Mouse (Mus musculus) hindbrain, embryonic 10.5 days (tissue): ENCODE results near the gene Smim7. TPM values are rescaled to one million over a fixed set of nuclear protein-coding genes. Genes with fewer than 3 reads are reported as not detected.

ENCODE experiments used
- DNase-seq: peaks from one replicate; pipeline ENCODE4 v3.0.0-alpha.2; 2017; ENCODE audit warnings: low spot score
- H3K27ac ChIP-seq: fragments of 300-500 bp; sonication (generic); 2 replicates; pipeline ENCODE4 v1.5.1; 2016; ENCODE audit warnings: mild to moderate bottlenecking, moderate library complexity
- H3K27me3 ChIP-seq: fragments of 300-500 bp; sonication (generic); 2 replicates; pipeline ENCODE4 v1.6.1; 2016; ENCODE audit warnings: mild to moderate bottlenecking; ENCODE audit not compliant: poor library complexity, insufficient read depth, severe bottlenecking
- H3K36me3 ChIP-seq: fragments of 300-500 bp; sonication (generic); 2 replicates; pipeline ENCODE4 v1.6.1; 2016; ENCODE audit warnings: mild to moderate bottlenecking, moderate library complexity
- H3K4me1 ChIP-seq: fragments of 300-500 bp; sonication (generic); replicated peaks from 2 replicates; pipeline ENCODE4 v1.6.1; 2016; ENCODE audit warnings: mild to moderate bottlenecking
- H3K4me3 ChIP-seq: fragments of 300-500 bp; sonication (generic); 2 replicates; pipeline ENCODE4 v1.5.1; 2016; ENCODE audit warnings: mild to moderate bottlenecking, moderate library complexity
- H3K9me3 ChIP-seq: fragments of 300-500 bp; sonication (generic); 2 replicates; pipeline ENCODE4 v1.6.1; 2016; ENCODE audit warnings: mild to moderate bottlenecking, moderate library complexity
- WGBS: fragments of 180-500 bp; shearing (Covaris S2); methylation state at CpG from one replicate; pipeline ENCODE4 v1.1.7; 2016; 5-methylcytosine and 5-hydroxymethylcytosine counted together
- polyA plus RNA-seq: library from polyadenylated mRNA; unstranded; fragments of >200 nt; fragmentation: Nextera tagmentation; extraction: Ambion mirVana; gene quantifications from 2 replicates; pipeline ENCODE4 v1.2.1, GENCODE M21; 2016

The Smim7 gene
- polyA plus RNA-seq, 1 experiment from 2014 or later, result 125 TPM

- peak; percentile 69 for DNase-seq
- H3K36me3 ChIP-seq, result peaks cover 30% of the 10 kb centered on the region
- peak within 1 kb of the TSS; percentile 76 for H3K4me3 ChIP-seq
- H3K27me3 ChIP-seq, result no peaks in the 10 kb centered on the region
- no peaks in the 10 kb centered on the region for H3K9me3 ChIP-seq
- peaks cover 32% of the 10 kb centered on the region for H3K4me1 ChIP-seq
- H3K27ac ChIP-seq, result peak within 1 kb of the TSS; percentile 93
- under 1% methylated on average over 45 of the region's 45 CpGs for WGBS
Observed at GRCm38 (mm10) chr8:72571611-72572473, 954 bp upstream of the Smim7 start, which contains the start of gene Tmem38a. Gene Tmem38a (plus strand): TSS chr8:72572055.

GRCm38 (mm10) chr8:72565970-72566369 lies 4.9 kb downstream of the Smim7 start:
- Histone ChIP-seq H3K4me1 (peaks cover 10% of the 10 kb centered on the region), H3K27ac (no peak overlapping the region), H3K9me3 (no peaks in the 10 kb centered on the region), H3K4me3 (no peak overlapping the region), H3K27me3 (no peaks in the 10 kb centered on the region), H3K36me3 (peaks cover 86% of the 10 kb centered on the region)
- DNase-seq, result no peak
- 91% methylated on average over 2 of the region's 2 CpGs for WGBS

- DNase-seq, result no peak
- Histone ChIP-seq H3K4me3 (no peak overlapping the region), H3K27me3 (no peaks in the 10 kb centered on the region), H3K36me3 (peaks cover 75% of the 10 kb centered on the region), H3K27ac (no peak overlapping the region), H3K4me1 (no peaks in the 10 kb centered on the region), H3K9me3 (no peaks in the 10 kb centered on the region)
- 95% methylated on average over 1 of the region's 1 CpGs for WGBS
Observed at GRCm38 (mm10) chr8:72561111-72561689, 9.7 kb downstream of the Smim7 start.

GRCm38 (mm10) chr8:72555770-72556169 lies 15.1 kb downstream of the Smim7 start:
- DNase-seq, result no peak
- H3K9me3 ChIP-seq, result no peaks in the 10 kb centered on the region
- no peak overlapping the region for H3K4me3 ChIP-seq
- no peak overlapping the region for H3K27ac ChIP-seq
- no peaks in the 10 kb centered on the region for H3K27me3 ChIP-seq
- peaks cover 36% of the 10 kb centered on the region for H3K36me3 ChIP-seq
- WGBS, result 52% methylated on average over 4 of the region's 4 CpGs
- no peaks in the 10 kb centered on the region for H3K4me1 ChIP-seq

GRCm38 (mm10) chr8:72549314-72549892 lies 21.5 kb downstream of the Smim7 start:
- H3K36me3 ChIP-seq, result peaks cover 28% of the 10 kb centered on the region
- H3K4me3 ChIP-seq, result peak overlapping the region; percentile 99
- 0 out of 2 replicates have a peak overlapping the region, but pooled peaks have one; percentile 95 for H3K27ac ChIP-seq
- H3K27me3 ChIP-seq, result no peaks in the 10 kb centered on the region
- WGBS, result 29% methylated on average over 5 of the region's 5 CpGs
- no peaks in the 10 kb centered on the region for H3K9me3 ChIP-seq
- no peak for DNase-seq
- peaks cover 28% of the 10 kb centered on the region for H3K4me1 ChIP-seq

GRCm38 (mm10) chr8:72548644-72549313 lies 22.1 kb downstream of the Smim7 start:
- peak overlapping the region; percentile 95 for H3K27ac ChIP-seq
- H3K36me3 ChIP-seq, result peaks cover 35% of the 10 kb centered on the region
- H3K27me3 ChIP-seq, result no peaks in the 10 kb centered on the region
- peak overlapping the region; percentile 99 for H3K4me3 ChIP-seq
- 1% methylated on average over 45 of the region's 45 CpGs for WGBS
- H3K9me3 ChIP-seq, result no peaks in the 10 kb centered on the region
- no peak for DNase-seq
- H3K4me1 ChIP-seq, result peaks cover 28% of the 10 kb centered on the region

- Histone ChIP-seq H3K4me3 (peak within 1 kb of the TSS; percentile 99), H3K36me3 (peaks cover 32% of the 10 kb centered on the region)
Observed at GRCm38 (mm10) chr8:72547802-72548643, 22.9 kb downstream of the Smim7 start, which contains the start of gene Med26. Gene Med26 (minus strand): TSS chr8:72548270.

GRCm38 (mm10) chr8:72547122-72547801 lies 23.6 kb downstream of the Smim7 start:
- Histone ChIP-seq H3K27me3 (no peaks in the 10 kb centered on the region), H3K9me3 (no peaks in the 10 kb centered on the region), H3K36me3 (peaks cover 35% of the 10 kb centered on the region), H3K4me1 (peaks cover 28% of the 10 kb centered on the region), H3K27ac (peak overlapping the region; percentile 95), H3K4me3 (peak overlapping the region; percentile 99)
- no peak for DNase-seq
- 3% methylated on average over 27 of the region's 27 CpGs for WGBS

More at GRCm38 (mm10) chr8:72547802-72548643, 22.9 kb downstream of the Smim7 start, which contains the start of gene Med26:
- no peaks in the 10 kb centered on the region for H3K9me3 ChIP-seq
- peaks cover 28% of the 10 kb centered on the region for H3K4me1 ChIP-seq
- no peaks in the 10 kb centered on the region for H3K27me3 ChIP-seq
- DNase-seq, result peak; percentile 99
- peak within 1 kb of the TSS; percentile 95 for H3K27ac ChIP-seq
- WGBS, result under 1% methylated on average over 92 of the region's 92 CpGs

GRCm38 (mm10) chr8:72539234-72539633 lies 31.7 kb downstream of the Smim7 start:
- no peak overlapping the region for H3K27ac ChIP-seq
- no peaks in the 10 kb centered on the region for H3K27me3 ChIP-seq

GRCm38 (mm10) chr8:72534888-72535287 lies 36.0 kb downstream of the Smim7 start:
- DNase-seq, result no peak
- Histone ChIP-seq H3K27ac (no peak overlapping the region), H3K27me3 (no peaks in the 10 kb centered on the region), H3K4me1 (no peaks in the 10 kb centered on the region), H3K9me3 (no peaks in the 10 kb centered on the region), H3K36me3 (peaks cover 34% of the 10 kb centered on the region; the same call in 1 of the 2 replicates), H3K4me3 (no peak overlapping the region)
- WGBS, result 95% methylated on average over 3 of the region's 3 CpGs

More at GRCm38 (mm10) chr8:72539234-72539633, 31.7 kb downstream of the Smim7 start:
- no peak for DNase-seq
- no peaks in the 10 kb centered on the region for H3K4me1 ChIP-seq
- H3K36me3 ChIP-seq, result peaks cover 42% of the 10 kb centered on the region
- H3K4me3 ChIP-seq, result no peak overlapping the region
- H3K9me3 ChIP-seq, result no peaks in the 10 kb centered on the region

GRCm38 (mm10) chr8:72532103-72532502 lies 38.8 kb downstream of the Smim7 start:
- no peak for DNase-seq
- Histone ChIP-seq H3K27me3 (no peaks in the 10 kb centered on the region), H3K4me3 (no peak overlapping the region), H3K4me1 (no peaks in the 10 kb centered on the region), H3K36me3 (peaks cover 43% of the 10 kb centered on the region), H3K27ac (no peak overlapping the region), H3K9me3 (no peaks in the 10 kb centered on the region)
- 98% methylated on average over 1 of the region's 1 CpGs for WGBS
